Mouse (Mus musculus): ENCODE measurements around the gene Vax2.

DNA sequence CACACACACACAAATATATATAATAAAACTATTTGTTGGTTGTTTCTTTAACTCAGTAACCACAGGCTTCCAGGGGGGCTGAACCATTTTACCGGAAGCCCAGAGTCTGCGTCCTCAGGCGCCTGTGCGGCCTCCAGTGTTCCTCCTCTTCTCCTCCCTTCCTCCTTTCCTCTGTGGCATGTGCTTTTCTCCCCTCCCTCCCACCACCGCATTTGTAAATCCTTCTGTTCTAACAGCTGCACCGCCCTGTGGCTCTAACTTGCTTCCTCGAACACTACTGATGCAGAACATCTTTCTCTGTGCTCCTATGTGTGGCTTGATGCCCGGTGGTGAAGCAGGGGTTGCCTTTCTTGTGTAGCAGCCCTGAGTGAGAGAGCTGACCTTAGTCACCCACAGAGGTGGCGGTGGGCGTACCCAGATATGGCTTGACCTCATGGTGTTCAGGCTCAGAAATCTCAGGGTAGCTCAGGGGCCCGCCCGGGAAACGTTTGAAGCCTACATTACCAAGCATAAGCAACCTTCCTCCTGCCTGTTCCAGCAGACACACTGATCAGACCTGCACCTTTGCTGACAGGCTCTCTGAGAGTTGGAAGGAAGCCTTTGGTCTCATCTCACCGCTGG, 18.4 kb downstream of the Vax2 start:
- TF ChIP-seq CTCF (IDR thresholded peaks at IDR 0.05; ENCODE audit: low read depth) = no peak
- no peak for TF ChIP-seq EP300 (IDR thresholded peaks at IDR 0.05; ENCODE audit: low read depth)
